Mouse (Mus musculus) urinary bladder, postnatal 36 days (tissue): ENCODE results near the gene Cox10.

Source experiments
- DNase-seq, 2 experiments: peaks; one replicate each; pipeline ENCODE4 v3.0.0; 2022; ENCODE audit warnings: low spot score in 2 of 2, mixed read lengths in 1 of 2

Cox10 gene

GRCm38 (mm10) chr11:64047432-64047831, 31.8 kb downstream of the Cox10 start:
- no peak for DNase-seq

GRCm38 (mm10) chr11:64045041-64045440, 34.2 kb downstream of the Cox10 start:
- DNase-seq = no peak

- no peak for DNase-seq
Measured at GRCm38 (mm10) chr11:64044024-64044423, 35.2 kb downstream of the Cox10 start.

- no peak for DNase-seq
Measured at GRCm38 (mm10) chr11:64041281-64041680, 38.0 kb downstream of the Cox10 start.

GRCm38 (mm10) chr11:64039600-64039999, 39.7 kb downstream of the Cox10 start:
- DNase-seq = no peak

GRCm38 (mm10) chr11:64037471-64038125, 41.7 kb downstream of the Cox10 start:
- no peak for DNase-seq

- no peak for DNase-seq
Measured at GRCm38 (mm10) chr11:64036306-64036705, 43.0 kb downstream of the Cox10 start.

- no peak for DNase-seq
Measured at GRCm38 (mm10) chr11:64035709-64036108, 43.6 kb downstream of the Cox10 start.

- no peak for DNase-seq
Measured at GRCm38 (mm10) chr11:64034686-64035085, 44.6 kb downstream of the Cox10 start.

- DNase-seq = no peak
Measured at GRCm38 (mm10) chr11:64027423-64027822, 51.8 kb downstream of the Cox10 start.

GRCm38 (mm10) chr11:64025843-64026242, 53.4 kb downstream of the Cox10 start:
- DNase-seq = no peak

GRCm38 (mm10) chr11:64024575-64024974, 54.7 kb downstream of the Cox10 start:
- DNase-seq = no peak

GRCm38 (mm10) chr11:64023380-64023981, 55.8 kb downstream of the Cox10 start:
- no peak for DNase-seq

GRCm38 (mm10) chr11:64022403-64023047, 56.7 kb downstream of the Cox10 start:
- DNase-seq = no peak

GRCm38 (mm10) chr11:64019235-64019634, 60.0 kb downstream of the Cox10 start:
- DNase-seq = no peak

GRCm38 (mm10) chr11:64018165-64018564, 61.1 kb downstream of the Cox10 start:
- DNase-seq = no peak

GRCm38 (mm10) chr11:64015309-64015708, 64.0 kb downstream of the Cox10 start:
- DNase-seq = no peak

- no peak for DNase-seq
Measured at GRCm38 (mm10) chr11:64010724-64011496, 68.4 kb downstream of the Cox10 start.

- no peak for DNase-seq
Measured at GRCm38 (mm10) chr11:64004152-64004551, 75.1 kb downstream of the Cox10 start.

- DNase-seq = no peak
Measured at GRCm38 (mm10) chr11:64003484-64003883, 75.8 kb downstream of the Cox10 start.

GRCm38 (mm10) chr11:64002629-64003028, 76.6 kb downstream of the Cox10 start:
- DNase-seq = no peak

- no peak for DNase-seq
Measured at GRCm38 (mm10) chr11:64001111-64001510, 78.2 kb downstream of the Cox10 start.
